Mouse (Mus musculus): ENCODE results near the gene Fam198b. TPM values are rescaled to one million over a fixed set of nuclear protein-coding genes. Genes with fewer than 3 reads are reported as not detected.

The Fam198b gene
- polyA plus RNA-seq, 1 experiment from 2014 or later: 17.2 TPM

DNA sequence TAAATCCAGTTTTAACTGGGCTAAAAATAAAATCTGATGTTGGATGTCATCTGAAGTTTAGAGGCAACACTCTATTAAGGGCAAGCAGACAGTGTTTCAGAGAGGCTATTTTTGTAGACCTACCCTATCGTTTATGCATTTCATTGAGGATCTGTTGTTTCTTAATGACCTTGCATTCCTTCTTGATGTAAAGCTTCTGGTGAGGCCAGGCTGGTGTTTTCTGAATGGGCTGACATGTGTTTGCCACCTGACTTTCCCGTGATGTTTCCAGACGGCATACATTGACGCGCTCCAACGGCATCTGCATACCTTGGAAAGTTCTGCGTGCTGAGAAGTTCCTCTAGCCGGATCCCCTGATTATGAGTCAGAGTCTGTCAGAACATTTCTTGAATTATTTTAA, 104.9 kb downstream of the Fam198b start:
- 33% methylated on average over 8 of the region's 8 CpGs for WGBS
- peak; percentile 77 for ATAC-seq (ENCODE audit: insufficient number of reproducible peaks, low FRiP score, low TSS enrichment, low read depth)

GRCm38 (mm10) chr3:79989911-79990310, 105.6 kb downstream of the Fam198b start:
- Histone ChIP-seq H3K36me3 (no peaks in the 10 kb centered on the region), H3K9me3 (replicated peaks) (no peaks in the 10 kb centered on the region), H3K4me3 (replicated peaks) (no peak overlapping the region), H3K4me1 (no peaks in the 10 kb centered on the region), H3K4me2 (replicated peaks) (no peak overlapping the region), H3K9ac (no peak overlapping the region), H3K27me3 (no peaks in the 10 kb centered on the region), H3K27ac (replicated peaks) (no peak overlapping the region)
- WGBS: 28% methylated on average over 2 of the region's 2 CpGs
- ATAC-seq (ENCODE audit: insufficient number of reproducible peaks, low FRiP score, low TSS enrichment, low read depth): no peak

More for the DNA sequence above, 104.9 kb downstream of the Fam198b start:
- Histone ChIP-seq H3K36me3 (no peaks in the 10 kb centered on the region), H3K4me3 (replicated peaks) (no peak overlapping the region), H3K4me2 (replicated peaks) (no peak overlapping the region), H3K9ac (no peak overlapping the region), H3K4me1 (no peaks in the 10 kb centered on the region), H3K27ac (replicated peaks) (no peak overlapping the region), H3K9me3 (replicated peaks) (no peaks in the 10 kb centered on the region), H3K27me3 (no peaks in the 10 kb centered on the region)

DNA sequence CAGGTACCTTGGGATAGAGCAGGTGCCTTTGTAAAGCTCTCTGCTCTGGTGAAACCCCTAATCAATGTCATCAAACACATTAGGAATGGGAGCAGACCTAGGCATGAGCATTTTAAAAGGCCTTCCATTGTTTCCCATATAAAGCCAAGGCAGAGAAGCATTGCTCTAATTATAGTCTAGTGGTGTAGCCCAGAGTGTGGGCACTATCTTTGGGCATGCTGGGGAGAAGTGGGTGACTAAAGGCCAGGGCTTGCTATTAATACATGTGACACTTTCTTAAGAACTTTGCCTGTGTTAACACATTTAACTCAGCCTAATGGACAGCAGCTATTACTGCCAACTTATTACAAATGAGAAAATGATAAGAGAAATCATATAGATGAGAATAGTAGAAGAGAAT, 106.1 kb downstream of the Fam198b start:
- H3K4me3 ChIP-seq (replicated peaks): no peak overlapping the region
- no peaks in the 10 kb centered on the region for H3K36me3 ChIP-seq
- no peak overlapping the region for H3K27ac ChIP-seq (replicated peaks)
- ATAC-seq (ENCODE audit: insufficient number of reproducible peaks, low FRiP score, low TSS enrichment, low read depth): no peak
- no peaks in the 10 kb centered on the region for H3K4me1 ChIP-seq
- no peaks in the 10 kb centered on the region for H3K9me3 ChIP-seq (replicated peaks)
- H3K4me2 ChIP-seq (replicated peaks): no peak overlapping the region
- H3K27me3 ChIP-seq: no peaks in the 10 kb centered on the region
- no peak overlapping the region for H3K9ac ChIP-seq

DNA sequence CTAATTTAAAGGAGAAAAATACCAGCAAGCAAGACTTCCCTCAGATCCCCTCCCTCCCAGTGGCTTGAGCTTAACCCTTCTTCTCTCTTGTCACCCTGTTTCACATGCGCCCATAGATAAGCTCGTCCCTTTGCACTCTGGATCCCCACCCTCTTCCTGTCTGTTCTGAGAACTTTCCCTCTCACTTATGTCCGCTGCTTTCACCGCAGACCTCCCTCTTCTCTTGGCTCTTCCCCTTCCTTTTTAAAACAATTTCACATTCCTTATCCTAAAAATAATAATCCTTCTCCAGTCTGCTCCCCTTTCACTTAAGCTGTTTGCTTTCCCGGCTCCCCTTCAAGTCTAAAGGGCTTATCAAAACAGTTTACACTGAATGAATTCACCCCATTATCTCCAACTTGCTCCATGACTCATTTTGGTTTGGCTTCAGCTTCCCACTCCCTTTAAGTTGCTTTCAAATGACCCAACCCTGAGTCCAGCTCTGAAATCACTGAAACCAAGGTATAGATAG, 109.8 kb downstream of the Fam198b start:
- no peak overlapping the region for H3K4me2 ChIP-seq (replicated peaks)
- ATAC-seq (ENCODE audit: insufficient number of reproducible peaks, low FRiP score, low TSS enrichment, low read depth): no peak
- no peak overlapping the region for H3K9ac ChIP-seq
- H3K4me1 ChIP-seq: no peaks in the 10 kb centered on the region
- no peaks in the 10 kb centered on the region for H3K36me3 ChIP-seq
- no peak overlapping the region for H3K27ac ChIP-seq (replicated peaks)
- WGBS: 56% methylated on average over 5 of the region's 5 CpGs
- no peaks in the 10 kb centered on the region for H3K9me3 ChIP-seq (replicated peaks)
- no peaks in the 10 kb centered on the region for H3K27me3 ChIP-seq
- no peak overlapping the region for H3K4me3 ChIP-seq (replicated peaks)

DNA sequence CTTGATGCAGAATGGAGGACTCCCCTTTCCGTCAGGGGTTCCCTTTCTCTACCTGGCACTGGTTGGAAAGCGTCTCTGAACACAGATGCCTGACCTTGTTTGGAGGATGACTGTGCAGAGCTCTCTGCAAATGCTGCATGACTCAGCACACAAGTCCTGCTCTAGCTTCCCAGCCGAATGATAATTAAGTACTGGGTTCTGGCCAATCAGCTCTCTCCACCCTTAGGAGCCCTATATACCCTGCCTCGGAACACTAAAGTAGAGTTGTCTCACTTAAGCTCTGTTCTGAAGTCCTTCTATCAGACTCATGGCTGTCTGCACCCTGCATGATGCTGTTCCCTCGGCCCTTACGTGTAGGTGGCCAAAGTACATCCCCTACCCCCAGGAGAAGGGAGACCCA, 111.4 kb downstream of the Fam198b start:
- no peak overlapping the region for H3K9ac ChIP-seq
- 78% methylated on average over 6 of the region's 6 CpGs for WGBS
- ATAC-seq (ENCODE audit: insufficient number of reproducible peaks, low FRiP score, low TSS enrichment, low read depth): no peak
- H3K36me3 ChIP-seq: no peaks in the 10 kb centered on the region
- H3K9me3 ChIP-seq (replicated peaks): no peaks in the 10 kb centered on the region
- no peaks in the 10 kb centered on the region for H3K4me1 ChIP-seq
- H3K27me3 ChIP-seq: no peaks in the 10 kb centered on the region
- no peak overlapping the region for H3K4me3 ChIP-seq (replicated peaks)
- H3K27ac ChIP-seq (replicated peaks): no peak overlapping the region
- H3K4me2 ChIP-seq (replicated peaks): no peak overlapping the region

Other genes starting within 250 kb of the Fam198b start
- 1.4 TPM in 2 replicates for gene Rxfp1, start 146.7 kb upstream of the Fam198b start, polyA plus RNA-seq (2015; fragmentation: Nextera tagmentation; extraction: Ambion mirVana)
- 3.2 and 3.8 TPM in 2 replicates for gene Tmem144, start 31.8 kb upstream of the Fam198b start, polyA plus RNA-seq (2015; fragmentation: Nextera tagmentation; extraction: Ambion mirVana)